Mouse (Mus musculus): ENCODE data around the gene Vtcn1. TPM values are rescaled to one million over a fixed set of nuclear protein-coding genes. Genes with fewer than 3 reads are reported as not detected.

Gene Vtcn1
- polyA plus RNA-seq, 1 experiment from 2014 or later: not detected

DNA sequence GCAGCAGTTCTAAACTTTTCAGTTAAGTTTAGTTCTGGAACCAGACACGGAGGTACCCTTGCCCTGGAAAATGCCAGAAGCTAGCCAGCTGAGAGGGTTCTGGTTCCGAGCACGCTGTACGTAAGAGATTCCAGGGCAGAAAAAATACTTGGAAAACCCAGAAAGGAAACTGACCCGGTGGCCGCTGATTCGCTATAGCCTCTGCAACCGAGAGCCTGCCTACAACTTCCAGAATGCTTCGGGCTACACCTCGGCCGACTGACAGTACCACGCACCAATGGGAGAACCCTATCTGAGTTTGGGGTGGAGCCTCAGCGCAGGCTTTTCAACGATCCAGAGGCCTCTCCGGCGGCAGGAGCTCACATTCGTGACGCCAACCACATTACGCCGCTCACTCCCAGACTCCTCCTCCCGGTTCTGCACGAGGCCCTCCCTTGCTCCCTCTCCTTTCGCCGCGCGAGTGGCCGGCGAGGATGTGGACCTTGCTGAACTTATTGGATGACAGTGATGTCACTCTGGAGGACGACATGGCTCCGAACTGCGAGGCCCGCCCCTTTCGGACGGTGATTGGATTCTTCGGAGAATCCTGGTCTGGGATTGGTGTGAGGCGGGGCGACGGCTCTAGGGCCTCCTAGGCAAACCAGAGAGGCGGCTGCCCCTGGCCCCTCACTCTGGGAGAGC, 96.7 kb downstream of the Vtcn1 start, which contains the start of gene Trim45:
Gene Trim45, plus strand, starts transcription at position 378 of the 681 bp plus-strand sequence.
- Histone ChIP-seq H3K4me1 (replicated peaks; ENCODE audit: control insufficient read depth, insufficient read depth, low read length) (peaks cover 10% of the 10 kb centered on the region), H3K4me3 (ENCODE audit: low read depth, low read length) (peak within 1 kb of the TSS; percentile 66), H3K36me3 (ENCODE audit: control insufficient read depth, insufficient read depth, low read length) (no peaks in the 10 kb centered on the region), H3K9ac (ENCODE audit: low read depth, low read length) (peak within 1 kb of the TSS; percentile 77), H3K27me3 (replicated peaks; ENCODE audit: control insufficient read depth, insufficient read depth, low read length) (no peaks in the 10 kb centered on the region), H3K9me3 (ENCODE audit: control insufficient read depth, low read length) (no peaks in the 10 kb centered on the region), H3K4me2 (peak within 1 kb of the TSS; percentile 83), H3K27ac (ENCODE audit: low read depth, low read length) (peak within 1 kb of the TSS; percentile 59; the same call in 1 of the 2 replicates)
- 0% methylated on average over 39 of the region's 39 CpGs for WGBS
- DNase-seq (ENCODE audit: low spot score) (peak; percentile 92), ATAC-seq (replicated peaks; ENCODE audit: low FRiP score) (peak; percentile 97)

DNA sequence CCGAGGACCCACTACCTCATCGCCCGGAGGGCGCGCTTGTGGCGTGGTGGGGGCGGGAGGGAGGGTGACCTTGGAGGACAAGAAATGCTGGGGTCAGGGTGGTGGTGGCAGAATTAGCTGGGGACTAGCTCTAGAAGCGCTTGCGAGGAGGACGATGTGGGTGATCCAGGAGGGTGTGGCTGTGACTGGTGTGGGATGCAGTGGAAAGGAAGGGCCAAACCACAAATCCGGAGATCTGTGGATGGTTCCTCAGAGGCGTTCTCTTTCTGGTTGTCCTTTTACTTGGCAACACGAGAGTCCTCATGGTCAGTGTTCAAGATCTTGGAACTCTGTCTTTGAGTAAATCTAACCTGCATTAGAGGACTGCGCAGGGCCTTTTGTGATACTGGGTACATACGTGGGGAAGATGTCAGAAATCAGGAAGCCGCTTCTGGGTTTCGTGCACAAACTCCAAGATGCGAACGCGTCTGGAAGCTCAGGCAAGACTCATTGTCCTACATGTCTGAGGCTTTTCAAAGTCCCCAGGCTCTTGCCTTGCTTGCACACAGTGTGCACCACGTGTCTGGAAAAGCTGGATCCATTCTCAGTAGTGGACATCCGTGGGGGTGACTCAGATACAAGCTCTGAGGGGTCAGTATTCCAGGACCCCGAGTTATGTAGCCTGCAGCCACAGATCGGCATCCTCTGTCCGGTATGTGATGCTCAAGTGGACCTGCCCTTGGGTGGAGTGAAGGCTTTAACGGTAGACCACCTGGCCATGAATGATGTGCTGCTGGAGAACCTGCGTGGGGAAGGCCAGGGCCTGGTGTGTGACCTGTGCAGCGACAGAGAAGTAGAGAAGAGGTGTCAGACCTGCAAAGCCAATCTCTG, 97.5 kb downstream of the Vtcn1 start:
- Histone ChIP-seq H3K27ac (ENCODE audit: low read depth, low read length) (peak overlapping the region; percentile 40; the same call in 1 of the 2 replicates), H3K36me3 (ENCODE audit: control insufficient read depth, insufficient read depth, low read length) (no peaks in the 10 kb centered on the region), H3K9me3 (ENCODE audit: control insufficient read depth, low read length) (no peaks in the 10 kb centered on the region), H3K4me1 (replicated peaks; ENCODE audit: control insufficient read depth, insufficient read depth, low read length) (peaks cover 10% of the 10 kb centered on the region), H3K9ac (ENCODE audit: low read depth, low read length) (peak overlapping the region; percentile 77), H3K4me3 (ENCODE audit: low read depth, low read length) (peak overlapping the region; percentile 66), H3K27me3 (replicated peaks; ENCODE audit: control insufficient read depth, insufficient read depth, low read length) (no peaks in the 10 kb centered on the region), H3K4me2 (peak overlapping the region; percentile 83)
- peak; percentile 52 for ATAC-seq (replicated peaks; ENCODE audit: low FRiP score)
- DNase-seq (ENCODE audit: low spot score): no peak
- WGBS: 34% methylated on average over 28 of the region's 28 CpGs

DNA sequence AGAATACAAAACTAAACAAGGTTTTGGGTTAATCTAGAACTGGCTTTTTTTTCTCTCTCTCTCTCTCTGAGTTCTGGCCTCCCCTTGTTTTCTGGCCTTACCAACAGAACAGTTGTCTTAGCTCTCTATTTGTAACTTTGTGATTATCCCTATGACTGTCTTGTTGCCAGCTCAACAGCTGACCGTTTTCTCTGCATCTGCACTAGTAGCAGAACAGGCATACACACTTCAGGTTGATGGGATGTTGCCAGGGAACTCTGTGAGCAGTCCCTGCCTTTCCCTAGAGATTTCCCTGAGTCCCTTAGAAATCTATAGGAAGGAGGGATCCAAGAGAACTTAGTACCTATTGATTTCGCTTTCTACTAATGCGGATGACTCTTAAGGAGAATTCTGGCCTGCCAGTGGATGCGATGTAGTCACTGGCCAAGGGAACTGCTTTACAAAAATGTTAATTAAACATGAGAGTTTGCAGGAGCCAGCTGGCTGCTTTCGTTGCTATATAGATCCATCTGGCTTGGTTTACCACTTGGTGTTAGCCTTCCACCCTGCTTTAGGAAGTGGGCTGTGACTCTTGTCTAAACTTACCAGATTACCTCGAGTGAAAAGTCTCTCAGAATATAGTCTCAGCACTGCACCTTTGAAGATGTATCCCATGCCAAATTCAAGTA, 98.9 kb downstream of the Vtcn1 start:
- ATAC-seq (replicated peaks; ENCODE audit: low FRiP score): no peak

DNA sequence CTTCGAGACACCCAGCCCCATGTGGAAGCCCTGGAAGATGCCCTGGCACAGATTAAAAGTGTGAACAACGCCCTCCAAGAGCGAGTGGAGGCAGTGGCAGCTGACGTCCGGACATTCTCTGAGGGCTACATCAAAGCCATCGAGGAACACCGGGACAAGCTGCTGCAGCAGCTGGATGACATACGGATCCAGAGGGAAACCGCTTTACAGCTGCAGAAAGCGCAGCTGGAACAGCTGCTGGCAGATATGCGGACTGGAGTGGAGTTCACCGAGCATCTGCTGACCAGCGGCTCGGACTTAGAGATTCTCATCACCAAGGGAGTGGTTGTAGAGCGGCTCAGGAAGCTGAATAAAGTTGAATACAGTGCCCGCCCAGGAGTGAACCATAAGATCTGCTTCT, 99.9 kb downstream of the Vtcn1 start:
- Histone ChIP-seq H3K9me3 (ENCODE audit: control insufficient read depth, low read length) (no peaks in the 10 kb centered on the region), H3K9ac (ENCODE audit: low read depth, low read length) (no peak overlapping the region), H3K27me3 (replicated peaks; ENCODE audit: control insufficient read depth, insufficient read depth, low read length) (no peaks in the 10 kb centered on the region), H3K4me2 (no peak overlapping the region), H3K4me3 (ENCODE audit: low read depth, low read length) (no peak overlapping the region), H3K36me3 (ENCODE audit: control insufficient read depth, insufficient read depth, low read length) (no peaks in the 10 kb centered on the region; the same call in 1 of the 2 replicates), H3K4me1 (replicated peaks; ENCODE audit: control insufficient read depth, insufficient read depth, low read length) (peaks cover 10% of the 10 kb centered on the region), H3K27ac (ENCODE audit: low read depth, low read length) (no peak overlapping the region)
- ATAC-seq (replicated peaks; ENCODE audit: low FRiP score) (no peak), DNase-seq (ENCODE audit: low spot score) (no peak)
- 83% methylated on average over 16 of the region's 16 CpGs for WGBS

More for the DNA sequence above, 98.9 kb downstream of the Vtcn1 start:
- WGBS: 77% methylated on average over 6 of the region's 6 CpGs
- H3K27me3 ChIP-seq (replicated peaks; ENCODE audit: control insufficient read depth, insufficient read depth, low read length): no peaks in the 10 kb centered on the region
- no peaks in the 10 kb centered on the region; the same call in 1 of the 2 replicates for H3K36me3 ChIP-seq (ENCODE audit: control insufficient read depth, insufficient read depth, low read length)
- no peak for DNase-seq (ENCODE audit: low spot score)
- H3K9ac ChIP-seq (ENCODE audit: low read depth, low read length): no peak overlapping the region
- H3K27ac ChIP-seq (ENCODE audit: low read depth, low read length): no peak overlapping the region
- H3K4me2 ChIP-seq: no peak overlapping the region
- no peak overlapping the region for H3K4me3 ChIP-seq (ENCODE audit: low read depth, low read length)
- H3K9me3 ChIP-seq (ENCODE audit: control insufficient read depth, low read length): no peaks in the 10 kb centered on the region
- H3K4me1 ChIP-seq (replicated peaks; ENCODE audit: control insufficient read depth, insufficient read depth, low read length): peaks cover 10% of the 10 kb centered on the region

DNA sequence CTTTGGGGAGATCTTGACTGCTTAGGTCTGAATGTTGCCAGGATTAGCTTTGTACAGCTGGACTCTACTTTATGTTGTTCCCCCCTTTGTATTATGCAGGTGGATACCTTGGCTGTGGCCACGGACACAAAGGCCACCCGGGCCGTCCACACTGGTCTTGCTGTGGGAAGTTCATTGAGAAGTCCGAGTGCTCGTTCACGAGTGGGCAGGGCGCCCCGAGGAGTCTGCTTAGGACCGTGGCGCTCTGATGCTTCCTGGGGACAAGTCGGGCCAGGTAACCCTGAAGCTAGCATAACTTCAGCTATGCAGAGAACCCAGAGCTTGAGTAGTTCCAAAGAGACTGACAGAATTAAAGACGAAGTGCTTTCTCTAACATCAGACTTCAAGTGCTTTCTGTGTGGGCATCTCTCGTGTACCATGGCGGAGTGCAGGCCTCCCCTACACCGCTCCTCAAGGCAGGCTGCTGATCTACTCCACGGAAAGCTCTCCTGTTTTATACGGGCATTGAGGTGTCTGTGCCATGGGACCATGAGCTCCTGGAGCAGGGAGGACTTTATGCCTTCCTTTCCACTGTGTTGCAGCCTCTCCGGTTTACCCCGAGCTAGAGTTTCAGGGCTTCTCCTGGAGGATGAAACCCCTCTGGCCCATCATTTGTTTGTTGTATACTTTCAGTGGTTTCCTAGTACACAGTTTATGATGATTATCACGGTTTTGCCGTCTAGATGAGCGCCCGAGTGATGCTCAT, 106.2 kb downstream of the Vtcn1 start:
- Histone ChIP-seq H3K4me3 (ENCODE audit: low read depth, low read length) (no peak overlapping the region), H3K27ac (ENCODE audit: low read depth, low read length) (no peak overlapping the region), H3K4me1 (replicated peaks; ENCODE audit: control insufficient read depth, insufficient read depth, low read length) (no peaks in the 10 kb centered on the region), H3K27me3 (replicated peaks; ENCODE audit: control insufficient read depth, insufficient read depth, low read length) (no peaks in the 10 kb centered on the region), H3K4me2 (no peak overlapping the region), H3K9ac (ENCODE audit: low read depth, low read length) (no peak overlapping the region), H3K9me3 (ENCODE audit: control insufficient read depth, low read length) (no peaks in the 10 kb centered on the region), H3K36me3 (ENCODE audit: control insufficient read depth, insufficient read depth, low read length) (no peaks in the 10 kb centered on the region; the same call in 1 of the 2 replicates)
- 90% methylated on average over 23 of the region's 23 CpGs for WGBS
- DNase-seq (ENCODE audit: low spot score) (no peak), ATAC-seq (replicated peaks; ENCODE audit: low FRiP score) (no peak)

DNA sequence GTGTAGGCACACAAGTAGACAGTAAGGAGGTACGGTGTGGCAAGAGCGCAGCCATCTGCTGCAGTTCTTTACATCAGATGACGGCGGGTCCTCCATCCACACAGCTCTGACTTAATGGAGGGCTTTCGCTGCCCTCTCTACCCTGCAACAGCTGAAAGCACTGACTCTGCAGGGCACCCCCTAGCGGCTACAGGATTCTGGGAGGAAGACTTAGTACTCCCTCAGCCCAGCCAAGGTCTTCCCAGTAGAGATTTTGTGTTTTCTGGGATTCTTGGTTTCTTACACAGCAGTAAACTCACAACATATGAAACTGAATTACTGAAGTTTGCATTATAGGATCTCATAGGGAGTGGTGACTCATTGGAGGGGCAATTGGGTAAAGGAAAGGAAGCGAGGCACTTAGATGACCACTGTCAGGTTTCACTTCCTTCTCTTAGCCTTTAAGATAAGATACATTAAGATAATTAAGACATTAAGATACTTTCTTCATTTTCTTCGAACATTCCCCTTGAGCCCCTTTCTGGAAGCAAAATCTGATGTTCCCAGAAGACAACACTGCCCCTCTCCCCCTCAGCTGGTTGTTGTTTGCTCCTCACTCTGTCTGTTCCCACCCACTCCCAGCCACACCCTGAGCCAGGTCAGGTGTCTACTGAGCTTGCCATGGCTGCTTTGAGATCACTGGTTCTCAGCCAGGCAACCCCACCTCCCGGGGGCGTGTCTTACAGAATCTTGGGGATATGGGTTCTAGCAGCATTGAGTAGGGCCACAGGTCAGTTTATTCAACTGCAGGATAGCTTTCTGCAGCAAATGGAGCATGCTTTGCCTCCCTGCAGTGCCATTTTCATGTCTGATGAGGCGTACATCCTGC, 107.1 kb downstream of the Vtcn1 start:
- no peaks in the 10 kb centered on the region for H3K4me1 ChIP-seq (replicated peaks; ENCODE audit: control insufficient read depth, insufficient read depth, low read length)
- no peak overlapping the region for H3K4me3 ChIP-seq (ENCODE audit: low read depth, low read length)
- no peak overlapping the region for H3K9ac ChIP-seq (ENCODE audit: low read depth, low read length)
- WGBS: 70% methylated on average over 11 of the region's 11 CpGs
- DNase-seq (ENCODE audit: low spot score): no peak
- H3K36me3 ChIP-seq (ENCODE audit: control insufficient read depth, insufficient read depth, low read length): no peaks in the 10 kb centered on the region; the same call in 1 of the 2 replicates
- H3K9me3 ChIP-seq (ENCODE audit: control insufficient read depth, low read length): no peaks in the 10 kb centered on the region
- H3K27me3 ChIP-seq (replicated peaks; ENCODE audit: control insufficient read depth, insufficient read depth, low read length): no peaks in the 10 kb centered on the region
- no peak overlapping the region for H3K27ac ChIP-seq (ENCODE audit: low read depth, low read length)
- H3K4me2 ChIP-seq: no peak overlapping the region
- peak; percentile 61; the same call in 1 of the 2 replicates for ATAC-seq (replicated peaks; ENCODE audit: low FRiP score)

DNA sequence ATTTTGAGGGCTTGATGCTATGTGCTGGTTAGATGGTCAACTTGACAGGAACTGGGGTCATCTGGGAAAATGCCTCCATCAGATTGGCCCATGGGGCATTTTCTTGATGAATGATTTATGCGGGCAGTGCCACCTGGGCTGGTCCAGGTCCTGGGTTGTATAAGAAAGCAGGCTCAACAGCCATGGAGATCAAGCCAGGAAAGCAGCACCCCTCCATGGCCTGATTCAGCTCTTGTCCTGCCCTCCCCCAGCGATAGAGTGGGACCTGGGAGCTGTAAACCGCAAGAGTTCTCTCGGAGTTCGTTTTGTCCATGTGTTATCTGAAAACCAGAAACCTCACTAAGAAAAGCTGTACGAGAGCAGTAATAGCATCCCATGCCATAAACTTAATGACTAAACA, 110.3 kb downstream of the Vtcn1 start:
- WGBS: 90% methylated on average over 6 of the region's 6 CpGs
- Histone ChIP-seq H3K27me3 (replicated peaks; ENCODE audit: control insufficient read depth, insufficient read depth, low read length) (no peaks in the 10 kb centered on the region), H3K4me1 (replicated peaks; ENCODE audit: control insufficient read depth, insufficient read depth, low read length) (no peaks in the 10 kb centered on the region), H3K27ac (ENCODE audit: low read depth, low read length) (no peak overlapping the region), H3K9ac (ENCODE audit: low read depth, low read length) (no peak overlapping the region), H3K36me3 (ENCODE audit: control insufficient read depth, insufficient read depth, low read length) (peaks cover 13% of the 10 kb centered on the region), H3K4me2 (no peak overlapping the region), H3K9me3 (ENCODE audit: control insufficient read depth, low read length) (no peaks in the 10 kb centered on the region), H3K4me3 (ENCODE audit: low read depth, low read length) (no peak overlapping the region)
- DNase-seq (ENCODE audit: low spot score): no peak
- no peak for ATAC-seq (replicated peaks; ENCODE audit: low FRiP score)
